Mouse (Mus musculus) heart, embryonic 12.5 days (tissue): ENCODE data around the gene Rnf114. TPM values are rescaled to one million over a fixed set of nuclear protein-coding genes. Genes with fewer than 3 reads are reported as not detected.

Source experiments
- ATAC-seq: fragments of 200-750 bp; cut with Nextera tagmentation; 2 replicates; pipeline ENCODE4 v1.8.0; 2017; ENCODE audit warnings: moderate TSS enrichment, moderate library complexity; ENCODE audit not compliant: insufficient number of reproducible peaks, low FRiP score
- H3K27ac ChIP-seq: fragments of 300-500 bp; sonication (generic); 2 replicates; pipeline ENCODE4 v1.5.1; 2016; ENCODE audit warnings: mild to moderate bottlenecking, moderate library complexity; ENCODE audit not compliant: poor library complexity, severe bottlenecking
- H3K27me3 ChIP-seq: fragments of 300-500 bp; sonication (generic); replicated peaks from 2 replicates; pipeline ENCODE4 v1.6.1; 2016; ENCODE audit warnings: mild to moderate bottlenecking, moderate library complexity
- H3K36me3 ChIP-seq: fragments of 300-500 bp; sonication (generic); 2 replicates; pipeline ENCODE4 v1.6.1; 2016; ENCODE audit warnings: mild to moderate bottlenecking, moderate library complexity
- H3K4me1 ChIP-seq: fragments of 300-500 bp; sonication (generic); replicated peaks from 2 replicates; pipeline ENCODE4 v1.6.1; 2016; ENCODE audit warnings: mild to moderate bottlenecking
- H3K4me2 ChIP-seq: fragments of 300-500 bp; sonication (generic); 2 replicates; pipeline ENCODE4 v1.6.1; 2016; ENCODE audit warnings: mild to moderate bottlenecking, moderate library complexity
- H3K4me3 ChIP-seq: fragments of 300-500 bp; sonication (generic); 2 replicates; pipeline ENCODE4 v1.5.1; 2016; ENCODE audit warnings: mild to moderate bottlenecking
- H3K9ac ChIP-seq: fragments of 300-500 bp; sonication (generic); 2 replicates; pipeline ENCODE4 v1.6.1; 2016; ENCODE audit warnings: mild to moderate bottlenecking, moderate library complexity
- H3K9me3 ChIP-seq: fragments of 300-500 bp; sonication (generic); replicated peaks from 2 replicates; pipeline ENCODE4 v1.6.1; 2016; ENCODE audit warnings: mild to moderate bottlenecking, moderate library complexity
- WGBS: fragments of 180-500 bp; shearing (Covaris S2); methylation state at CpG from one replicate; pipeline ENCODE4 v1.1.7; 2016; 5-methylcytosine and 5-hydroxymethylcytosine counted together
- polyA plus RNA-seq: library from polyadenylated mRNA; unstranded; fragments of >200 nt; fragmentation: Nextera tagmentation; extraction: Ambion mirVana; gene quantifications from 2 replicates; pipeline ENCODE4 v1.2.1, GENCODE M21; 2016

Gene Rnf114
- polyA plus RNA-seq, 1 experiment from 2014 or later = 62.9 TPM

- Histone ChIP-seq H3K4me1 (no peaks in the 10 kb centered on the region), H3K27ac (no peak overlapping the region), H3K27me3 (peaks cover 17% of the 10 kb centered on the region; the same call in 1 of the 2 replicates), H3K36me3 (no peaks in the 10 kb centered on the region), H3K9me3 (no peaks in the 10 kb centered on the region), H3K4me2 (no peak overlapping the region), H3K4me3 (no peak overlapping the region), H3K9ac (no peak overlapping the region)
- WGBS = 57% methylated on average over 4 of the region's 4 CpGs
- no peak for ATAC-seq
These were observed 38.1 kb downstream of the Rnf114 start for GRCm38 (mm10) chr2:167530536-167530935.

GRCm38 (mm10) chr2:167532131-167532530 is 39.7 kb downstream of the Rnf114 start:
- no peaks in the 10 kb centered on the region for H3K9me3 ChIP-seq
- H3K4me1 ChIP-seq = peaks cover 2% of the 10 kb centered on the region
- no peak for ATAC-seq
- H3K4me3 ChIP-seq = no peak overlapping the region
- peaks cover 29% of the 10 kb centered on the region for H3K27me3 ChIP-seq
- peak overlapping the region; percentile 22; the same call in 1 of the 2 replicates for H3K4me2 ChIP-seq
- no peaks in the 10 kb centered on the region for H3K36me3 ChIP-seq
- WGBS = 15% methylated on average over 13 of the region's 13 CpGs
- H3K27ac ChIP-seq = no peak overlapping the region
- H3K9ac ChIP-seq = no peak overlapping the region

GRCm38 (mm10) chr2:167533880-167534279 is 41.4 kb downstream of the Rnf114 start:
- no peak for ATAC-seq
- peaks cover 34% of the 10 kb centered on the region for H3K27me3 ChIP-seq
- H3K27ac ChIP-seq = no peak overlapping the region
- H3K4me2 ChIP-seq = no peak overlapping the region
- peaks cover 16% of the 10 kb centered on the region for H3K4me1 ChIP-seq
- H3K4me3 ChIP-seq = no peak overlapping the region
- no peaks in the 10 kb centered on the region for H3K36me3 ChIP-seq
- H3K9ac ChIP-seq = no peak overlapping the region
- no peaks in the 10 kb centered on the region for H3K9me3 ChIP-seq

- no peak for ATAC-seq
These were observed 44.0 kb downstream of the Rnf114 start for GRCm38 (mm10) chr2:167536320-167536945.

GRCm38 (mm10) chr2:167537476-167538297 is 45.2 kb downstream of the Rnf114 start, which contains the start of gene Snai1:
TSS of gene Snai1 (plus strand) at chr2:167538195.
- under 1% methylated on average over 58 of the region's 58 CpGs for WGBS
- peaks cover 53% of the 10 kb centered on the region for H3K4me1 ChIP-seq

More at GRCm38 (mm10) chr2:167536320-167536945, 44.0 kb downstream of the Rnf114 start:
- no peak overlapping the region for H3K4me2 ChIP-seq
- WGBS = 34% methylated on average over 10 of the region's 10 CpGs
- H3K9me3 ChIP-seq = no peaks in the 10 kb centered on the region
- H3K9ac ChIP-seq = no peak overlapping the region
- H3K27me3 ChIP-seq = peaks cover 39% of the 10 kb centered on the region
- no peak overlapping the region for H3K27ac ChIP-seq
- H3K36me3 ChIP-seq = peaks cover 1% of the 10 kb centered on the region
- H3K4me1 ChIP-seq = peaks cover 40% of the 10 kb centered on the region
- no peak overlapping the region for H3K4me3 ChIP-seq

GRCm38 (mm10) chr2:167538671-167539306 is 46.3 kb downstream of the Rnf114 start:
- no peak for ATAC-seq
- 26% methylated on average over 34 of the region's 34 CpGs for WGBS
- Histone ChIP-seq H3K27me3 (peaks cover 35% of the 10 kb centered on the region), H3K36me3 (peaks cover 12% of the 10 kb centered on the region), H3K9ac (peak overlapping the region; percentile 81), H3K27ac (peak overlapping the region; percentile 12), H3K9me3 (no peaks in the 10 kb centered on the region), H3K4me3 (peak overlapping the region; percentile 61), H3K4me1 (peaks cover 64% of the 10 kb centered on the region), H3K4me2 (peak overlapping the region; percentile 89)

More at GRCm38 (mm10) chr2:167537476-167538297, 45.2 kb downstream of the Rnf114 start, which contains the start of gene Snai1:
- Histone ChIP-seq H3K27ac (peak within 1 kb of the TSS; percentile 12), H3K4me2 (peak within 1 kb of the TSS; percentile 89), H3K27me3 (peaks cover 39% of the 10 kb centered on the region), H3K4me3 (peak within 1 kb of the TSS; percentile 61), H3K9me3 (no peaks in the 10 kb centered on the region), H3K9ac (peak within 1 kb of the TSS; percentile 81), H3K36me3 (peaks cover 12% of the 10 kb centered on the region)
- peak; percentile 93 for ATAC-seq

GRCm38 (mm10) chr2:167539536-167540476 is 47.4 kb downstream of the Rnf114 start:
- peak overlapping the region; percentile 71 for H3K27ac ChIP-seq
- H3K4me3 ChIP-seq = peak overlapping the region; percentile 61
- peaks cover 73% of the 10 kb centered on the region for H3K4me1 ChIP-seq
- H3K9me3 ChIP-seq = no peaks in the 10 kb centered on the region
- peak overlapping the region; percentile 81 for H3K9ac ChIP-seq
- peaks cover 33% of the 10 kb centered on the region for H3K27me3 ChIP-seq
- H3K4me2 ChIP-seq = peak overlapping the region; percentile 89
- ATAC-seq = no peak
- 29% methylated on average over 14 of the region's 14 CpGs for WGBS
- H3K36me3 ChIP-seq = peaks cover 12% of the 10 kb centered on the region

- Histone ChIP-seq H3K9ac (peak overlapping the region; percentile 66), H3K4me2 (peak overlapping the region; percentile 89), H3K4me1 (peaks cover 73% of the 10 kb centered on the region), H3K36me3 (peaks cover 12% of the 10 kb centered on the region), H3K27ac (peak overlapping the region; percentile 71), H3K4me3 (peak overlapping the region; percentile 61), H3K27me3 (peaks cover 28% of the 10 kb centered on the region), H3K9me3 (no peaks in the 10 kb centered on the region)
- WGBS = 25% methylated on average over 12 of the region's 12 CpGs
- ATAC-seq = no peak
These were observed 48.1 kb downstream of the Rnf114 start for GRCm38 (mm10) chr2:167540477-167541110.

- WGBS = 24% methylated on average over 6 of the region's 6 CpGs
- peak overlapping the region; percentile 66 for H3K9ac ChIP-seq
- H3K27ac ChIP-seq = peak overlapping the region; percentile 71; the same call in 1 of the 2 replicates
These were observed 48.9 kb downstream of the Rnf114 start for GRCm38 (mm10) chr2:167541324-167541723.

GRCm38 (mm10) chr2:167541761-167542160 is 49.3 kb downstream of the Rnf114 start:
- Histone ChIP-seq H3K36me3 (peaks cover 12% of the 10 kb centered on the region), H3K9me3 (no peaks in the 10 kb centered on the region), H3K27ac (peak overlapping the region; percentile 95), H3K9ac (peak overlapping the region; percentile 66), H3K4me3 (peak overlapping the region; percentile 61), H3K27me3 (peaks cover 19% of the 10 kb centered on the region), H3K4me1 (peaks cover 73% of the 10 kb centered on the region), H3K4me2 (peak overlapping the region; percentile 89)
- no peak for ATAC-seq
- WGBS = 80% methylated on average over 12 of the region's 12 CpGs

More at GRCm38 (mm10) chr2:167541324-167541723, 48.9 kb downstream of the Rnf114 start:
- ATAC-seq = no peak
- Histone ChIP-seq H3K4me1 (peaks cover 73% of the 10 kb centered on the region), H3K36me3 (peaks cover 12% of the 10 kb centered on the region), H3K27me3 (peaks cover 23% of the 10 kb centered on the region), H3K4me2 (peak overlapping the region; percentile 89), H3K4me3 (peak overlapping the region; percentile 61), H3K9me3 (no peaks in the 10 kb centered on the region)
